Mouse (Mus musculus) gastrocnemius, postnatal 14 days (tissue): ENCODE results near the gene Gpr149. TPM values are rescaled to one million over a fixed set of nuclear protein-coding genes. Genes with fewer than 3 reads are reported as not detected.

Experiments
- DNase-seq: peaks from one replicate; pipeline ENCODE4 v3.0.0; 2021; ENCODE audit warnings: mixed read lengths
- intact Hi-C: fragments of 180-260 bp; cut with DNase I; formaldehyde crosslinking; loops from one replicate; pipeline ENCODE4 v1.15.1; 2025; ENCODE audit warnings: low total_unique reads
- long read RNA-seq, 2 experiments: library from polyadenylated mRNA; stranded (forward); transcript quantifications; one replicate each; pipeline ENCODE4 v2.0.0; 2021
- total RNA-seq, 2 experiments: library from RNA; stranded (reverse); gene quantifications; 2 replicates each; pipeline ENCODE4 v1.2.3; 2021

The Gpr149 gene
- total RNA-seq = under 1 TPM in 1 of 2 experiments, not detected in 1; 0.04 TPM
- long read RNA-seq, experiment 1 = 0 reads
- long read RNA-seq, experiment 2 = 0 reads

- no peak for DNase-seq
- intact Hi-C loops = no loop called here
Measured at GRCm38 (mm10) chr3:62604973-62605372, at the start of gene Gpr149. TSS of gene Gpr149 (minus strand) at chr3:62605140.

- DNase-seq = no peak
- intact Hi-C loops = no loop called here
Measured at GRCm38 (mm10) chr3:62650551-62650950, 45.6 kb upstream of the Gpr149 start.

- no peak for DNase-seq
- intact Hi-C loops = no loop called here
Measured at GRCm38 (mm10) chr3:62610861-62611260, 5.9 kb upstream of the Gpr149 start.

- DNase-seq = no peak
- intact Hi-C loops = no loop called here
Measured at GRCm38 (mm10) chr3:62605931-62606330, 991 bp upstream of the Gpr149 start.

- DNase-seq = peak; percentile 3
- intact Hi-C loops = no loop called here
Measured at GRCm38 (mm10) chr3:62604047-62604391, 921 bp downstream of the Gpr149 start.

GRCm38 (mm10) chr3:62603231-62604046 lies 1.5 kb downstream of the Gpr149 start:
- peak; percentile 4 for DNase-seq
- intact Hi-C loops = no loop called here

- DNase-seq = no peak
Measured at GRCm38 (mm10) chr3:62602466-62602865, 2.5 kb downstream of the Gpr149 start.

GRCm38 (mm10) chr3:62594842-62595241 lies 10.1 kb downstream of the Gpr149 start:
- intact Hi-C loops = no loop called here
- DNase-seq = no peak

More at GRCm38 (mm10) chr3:62602466-62602865, 2.5 kb downstream of the Gpr149 start:
- intact Hi-C loops = no loop called here

GRCm38 (mm10) chr3:62585072-62585471 lies 19.9 kb downstream of the Gpr149 start:
- DNase-seq = no peak
- intact Hi-C loops = no loop called here

- DNase-seq = no peak
- intact Hi-C loops = no loop called here
Measured at GRCm38 (mm10) chr3:62527593-62527992, 77.3 kb downstream of the Gpr149 start.

GRCm38 (mm10) chr3:62527160-62527559 lies 77.8 kb downstream of the Gpr149 start:
- intact Hi-C loops = no loop called here
- DNase-seq = no peak

- intact Hi-C loops = no loop called here
Measured at GRCm38 (mm10) chr3:62507206-62507647, 97.7 kb downstream of the Gpr149 start.

GRCm38 (mm10) chr3:62506488-62507205 lies 98.3 kb downstream of the Gpr149 start, which contains the start of gene Dhx36:
TSS of gene Dhx36 (minus strand) at chr3:62507004.
- intact Hi-C loops = no loop called here

More at GRCm38 (mm10) chr3:62507206-62507647, 97.7 kb downstream of the Gpr149 start:
- DNase-seq = no peak

GRCm38 (mm10) chr3:62505166-62505900 lies 99.6 kb downstream of the Gpr149 start:
- intact Hi-C loops = no loop called here
- no peak for DNase-seq

More at GRCm38 (mm10) chr3:62506488-62507205, 98.3 kb downstream of the Gpr149 start, which contains the start of gene Dhx36:
- peak; percentile 97 for DNase-seq

GRCm38 (mm10) chr3:62499327-62499726 lies 105.6 kb downstream of the Gpr149 start:
- intact Hi-C loops = no loop called here
- DNase-seq = no peak

GRCm38 (mm10) chr3:62492568-62492967 lies 112.4 kb downstream of the Gpr149 start:
- intact Hi-C loops = no loop called here
- DNase-seq = no peak

GRCm38 (mm10) chr3:62484340-62484739 lies 120.6 kb downstream of the Gpr149 start:
- intact Hi-C loops = no loop called here
- DNase-seq = no peak
